Mouse (Mus musculus) adrenal gland, postnatal 25 days (tissue): ENCODE results near the gene Cdkn1b. TPM values are rescaled to one million over a fixed set of nuclear protein-coding genes. Genes with fewer than 3 reads are reported as not detected.

Experiments used
- DNase-seq: peaks from one replicate; pipeline ENCODE4 v3.0.0; 2021; ENCODE audit warnings: mixed read lengths
- total RNA-seq: library from RNA; stranded (reverse); gene quantifications from 2 replicates; pipeline ENCODE4 v1.2.3, GENCODE M21; 2021

Cdkn1b gene
- total RNA-seq, 1 experiment from 2014 or later, result 89.9 TPM

DNA sequence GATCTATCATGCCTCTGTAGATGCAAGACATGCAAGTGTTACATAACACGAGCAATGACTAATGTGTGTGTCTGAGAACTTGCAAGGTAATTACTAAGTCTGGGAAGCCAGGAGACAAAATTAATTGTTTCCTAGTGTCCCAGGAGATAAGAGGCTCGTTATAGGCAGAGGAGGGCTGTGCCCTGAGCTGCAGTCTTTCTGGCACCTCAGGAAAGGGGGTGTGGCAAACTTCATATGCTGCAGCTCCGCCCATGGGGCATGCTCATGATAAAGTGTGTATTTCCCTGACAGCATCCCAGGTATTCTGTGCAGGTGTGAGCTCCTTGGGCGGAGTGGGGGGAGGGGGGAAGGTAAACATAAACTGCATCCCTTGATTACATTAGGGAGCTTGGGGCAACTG, 51.9 kb downstream of the Cdkn1b start:
- no peak for DNase-seq

Other genes starting within 250 kb of the Cdkn1b start
- 23.0 and 25.8 TPM in 2 replicates for gene Dusp16, start 127.8 kb upstream of the Cdkn1b start, total RNA-seq
- gene Crebl2, start 90.2 kb upstream of the Cdkn1b start, total RNA-seq, result 23.0 and 33.9 TPM in 2 replicates
- 8.9 and 11.3 TPM in 2 replicates for gene Gpr19, start 21.8 kb upstream of the Cdkn1b start, total RNA-seq
- 3.6 and 4.8 TPM in 2 replicates for gene Apold1, start 61.3 kb downstream of the Cdkn1b start, total RNA-seq
- 62.2 and 75.9 TPM in 2 replicates for gene Ddx47, start 91.2 kb downstream of the Cdkn1b start, total RNA-seq
- gene Gprc5a, start 145.2 kb downstream of the Cdkn1b start, total RNA-seq, result 0.33 and 0.71 TPM in 2 replicates
- gene Gprc5d, start 197.9 kb downstream of the Cdkn1b start, total RNA-seq, result not detected in 2 replicates